Mouse (Mus musculus) heart, embryonic 14.5 days (tissue): ENCODE measurements at regions not wholly inside any gene's neighbourhood (a gene's known extent, or its start where the extent isn't known, plus 50 kb on each side); places are given as distances from the start of the nearest gene placed in this dataset.

ENCODE experiments used
- ATAC-seq: fragments of 200-750 bp; cut with Nextera tagmentation; 2 replicates; pipeline ENCODE4 v1.8.0; 2017; ENCODE audit warnings: low read depth, moderate TSS enrichment; ENCODE audit not compliant: insufficient number of reproducible peaks, insufficient read depth, low FRiP score
- H3K27ac ChIP-seq, 2 experiments: fragments of 200-500 bp in 1 of 2; fragments of 300-500 bp in 1 of 2; sonication (generic) in 1 of 2; replicated peaks in 1 of 2; 2 replicates each; pipeline ENCODE4 v1.5.1; 2012 to 2014; ENCODE audit warnings: low read depth in 2 of 2, low read length in 2 of 2, control low read depth in 1 of 2, mild to moderate bottlenecking in 1 of 2, mixed read lengths in 1 of 2; ENCODE audit not compliant: control insufficient read depth in 1 of 2, insufficient read depth in 1 of 2
- H3K27me3 ChIP-seq: fragments of 300-500 bp; sonication (generic); 2 replicates; pipeline ENCODE4 v1.6.1; 2014; ENCODE audit warnings: mild to moderate bottlenecking, low read length, control low read depth; ENCODE audit not compliant: control insufficient read depth, insufficient read depth
- H3K36me3 ChIP-seq: fragments of 300-500 bp; sonication (generic); 2 replicates; pipeline ENCODE4 v1.6.1; 2014; ENCODE audit warnings: mild to moderate bottlenecking, control low read depth, low read length, mixed read lengths; ENCODE audit not compliant: control insufficient read depth, insufficient read depth
- H3K4me1 ChIP-seq, 2 experiments: fragments of 200-500 bp in 1 of 2; fragments of 300-500 bp in 1 of 2; sonication (generic) in 1 of 2; 2 replicates each; pipeline ENCODE4 v1.6.1; 2012 to 2014; ENCODE audit warnings: low read length in 2 of 2, control low read depth in 1 of 2, mixed read lengths in 1 of 2; ENCODE audit not compliant: control insufficient read depth in 2 of 2, insufficient read depth in 2 of 2
- H3K4me2 ChIP-seq: fragments of 300-500 bp; sonication (generic); 2 replicates; pipeline ENCODE4 v1.6.1; 2014; ENCODE audit warnings: mild to moderate bottlenecking, low read length
- H3K4me3 ChIP-seq, 2 experiments: fragments of 200-500 bp in 1 of 2; fragments of 300-500 bp in 1 of 2; sonication (generic) in 1 of 2; 2 replicates each; pipeline ENCODE4 v1.5.1; 2012 to 2014; ENCODE audit warnings: low read length in 2 of 2, mild to moderate bottlenecking in 2 of 2, control low read depth in 1 of 2, low read depth in 1 of 2, moderate library complexity in 1 of 2; ENCODE audit not compliant: control insufficient read depth in 1 of 2, insufficient read depth in 1 of 2
- H3K9ac ChIP-seq: fragments of 300-500 bp; sonication (generic); 2 replicates; pipeline ENCODE4 v1.6.1; 2014; ENCODE audit warnings: mild to moderate bottlenecking, low read length
- H3K9me3 ChIP-seq: fragments of 300-500 bp; sonication (generic); 2 replicates; pipeline ENCODE4 v1.6.1; 2016; ENCODE audit warnings: low read length, control low read depth; ENCODE audit not compliant: control insufficient read depth
- WGBS: fragments of 180-500 bp; shearing (Covaris S2); extraction: QIAGEN DNeasy Blood & Tissue Kit; methylation state at CpG from one replicate; pipeline ENCODE4 v1.1.7; 2014; 5-methylcytosine and 5-hydroxymethylcytosine counted together

GRCm38 (mm10) chr3:66690906-66691522 lies 290.2 kb upstream of the Rsrc1 start:
- ATAC-seq, result no peak
- H3K36me3 ChIP-seq, result no peaks in the 10 kb centered on the region
- no peak overlapping the region for H3K27ac ChIP-seq
- H3K4me2 ChIP-seq, result no peak overlapping the region
- peaks cover 4% of the 10 kb centered on the region; the same call in 1 of the 2 replicates for H3K9me3 ChIP-seq
- no peaks in the 10 kb centered on the region for H3K27me3 ChIP-seq
- H3K4me1 ChIP-seq, result no peaks in the 10 kb centered on the region
- WGBS, result 82% methylated on average over 10 of the region's 10 CpGs
- H3K9ac ChIP-seq, result no peak overlapping the region
- H3K4me3 ChIP-seq, result no peak overlapping the region

GRCm38 (mm10) chr3:66695125-66695524 lies 286.1 kb upstream of the Rsrc1 start:
- Histone ChIP-seq H3K36me3 (no peaks in the 10 kb centered on the region), H3K27ac (no peak overlapping the region), H3K4me2 (no peak overlapping the region), H3K9me3 (no peaks in the 10 kb centered on the region), H3K9ac (no peak overlapping the region), H3K27me3 (no peaks in the 10 kb centered on the region), H3K4me1 (peaks cover 0 to 12% of the 10 kb centered on the region in 2 experiments; a peak in 1 of 4 replicates), H3K4me3 (no peak overlapping the region)
- WGBS, result 88% methylated on average over 2 of the region's 2 CpGs
- no peak for ATAC-seq

GRCm38 (mm10) chr3:66695661-66696253 lies 285.4 kb upstream of the Rsrc1 start:
- H3K9ac ChIP-seq, result no peak overlapping the region
- no peak for ATAC-seq
- no peaks in the 10 kb centered on the region for H3K9me3 ChIP-seq
- no peak overlapping the region for H3K4me3 ChIP-seq
- peaks cover 0 to 12% of the 10 kb centered on the region in 2 experiments; a peak in 1 of 4 replicates for H3K4me1 ChIP-seq
- H3K36me3 ChIP-seq, result no peaks in the 10 kb centered on the region
- WGBS, result 94% methylated on average over 6 of the region's 6 CpGs
- no peaks in the 10 kb centered on the region for H3K27me3 ChIP-seq
- H3K27ac ChIP-seq, result no peak overlapping the region
- no peak overlapping the region for H3K4me2 ChIP-seq

- WGBS, result 34% methylated on average over 5 of the region's 5 CpGs
- Histone ChIP-seq H3K27me3 (no peaks in the 10 kb centered on the region), H3K27ac (peak overlapping the region; percentile 41 to 68; a peak in 2 of 4 replicates), H3K36me3 (no peaks in the 10 kb centered on the region), H3K4me3 (no peak overlapping the region), H3K4me2 (peak overlapping the region; percentile 11; the same call in 1 of the 2 replicates), H3K9ac (no peak overlapping the region), H3K4me1 (peaks cover 0 to 12% of the 10 kb centered on the region in 2 experiments; a peak in 1 of 4 replicates), H3K9me3 (no peaks in the 10 kb centered on the region)
- ATAC-seq, result no peak
These were observed 283.1 kb upstream of the Rsrc1 start for GRCm38 (mm10) chr3:66698083-66698482.

GRCm38 (mm10) chr3:66705766-66706165 lies 275.4 kb upstream of the Rsrc1 start:
- no peaks in the 10 kb centered on the region for H3K36me3 ChIP-seq
- H3K27ac ChIP-seq, result no peak overlapping the region
- no peak overlapping the region for H3K4me2 ChIP-seq
- H3K27me3 ChIP-seq, result no peaks in the 10 kb centered on the region
- H3K9ac ChIP-seq, result no peak overlapping the region
- no peaks in the 10 kb centered on the region for H3K9me3 ChIP-seq
- ATAC-seq, result no peak
- H3K4me1 ChIP-seq, result no peaks in the 10 kb centered on the region
- 75% methylated on average over 4 of the region's 4 CpGs for WGBS
- no peak overlapping the region for H3K4me3 ChIP-seq

- H3K27me3 ChIP-seq, result no peaks in the 10 kb centered on the region
- no peak overlapping the region for H3K27ac ChIP-seq
- no peaks in the 10 kb centered on the region for H3K9me3 ChIP-seq
- WGBS, result 68% methylated on average over 1 of the region's 1 CpGs
- H3K4me3 ChIP-seq, result no peak overlapping the region
- no peak overlapping the region for H3K4me2 ChIP-seq
- no peak overlapping the region for H3K9ac ChIP-seq
- ATAC-seq, result no peak
- peaks cover 0 to 4% of the 10 kb centered on the region in 2 experiments; a peak in 2 of 4 replicates for H3K4me1 ChIP-seq
- H3K36me3 ChIP-seq, result no peaks in the 10 kb centered on the region
These were observed 245.7 kb upstream of the Rsrc1 start for GRCm38 (mm10) chr3:66735468-66735867.

- ATAC-seq, result no peak
- no peaks in the 10 kb centered on the region for H3K36me3 ChIP-seq
- WGBS, result 66% methylated on average over 12 of the region's 12 CpGs
- H3K4me3 ChIP-seq, result no peak overlapping the region
- H3K4me1 ChIP-seq, result peaks cover 0 to 4% of the 10 kb centered on the region in 2 experiments; a peak in 2 of 4 replicates
- no peaks in the 10 kb centered on the region for H3K9me3 ChIP-seq
- H3K9ac ChIP-seq, result no peak overlapping the region
- H3K27me3 ChIP-seq, result no peaks in the 10 kb centered on the region
- no peak overlapping the region for H3K4me2 ChIP-seq
- no peak overlapping the region for H3K27ac ChIP-seq
These were observed 242.8 kb upstream of the Rsrc1 start for GRCm38 (mm10) chr3:66738201-66739062.
